Mouse (Mus musculus): ENCODE measurements around the gene Camk2n1.

GRCm38 (mm10) chr4:138505171-138505870 lies 51.2 kb downstream of the Camk2n1 start:
- peak; percentile 82 for TF ChIP-seq CTCF (IDR thresholded peaks at IDR 0.05; ENCODE audit: low read depth, low read length)
- no peak for TF ChIP-seq POLR2A (IDR thresholded peaks at IDR 0.05; ENCODE audit: insufficient read depth, low read length)
